ENCODE assay signal across 8 mouse cellular contexts in genomic region chr12:79928739-79929380, GRCm38 (mm10).
A peak's percentile ranks its signal among the peaks of the same experiment; 100 is the strongest.
DNase-seq lines count a peak whose midpoint lies in the region; ATAC-seq lines count a peak whose summit lies in the region.

No protein-coding gene starts in this region.

- peak; percentile 52 for DNase-seq in kidney, adult 11 months
- DNase-seq in kidney, adult 8-10 months: no peak
- peak; percentile 42 for DNase-seq in gastrocnemius, postnatal 10 days
- peak; percentile 79 for DNase-seq in hindlimb bud, embryonic 11.5 days (ENCODE audit: extremely low spot score, low read depth, low spot score)
- DNase-seq in neural tube, embryonic 10.5 days (ENCODE audit: extremely low spot score, low spot score): peak; percentile 64
- DNase-seq in left cerebral cortex, postnatal 10 days (ENCODE audit: extremely low spot score in 1 of 2, low spot score in 2 of 2): no peak
- no peak for DNase-seq in thymus, postnatal 10 days (ENCODE audit: low spot score in 2 of 2)

- intact Hi-C loops in left cerebral cortex, postnatal 10 days (cut with DNase I): no loop called here

- ATAC-seq in cerebellum, adult (ENCODE audit: insufficient number of reproducible peaks, low FRiP score, low TSS enrichment): no peak

Comparison
In these comparisons a context has a peak if more than half of its experiments do, and no peak if none do; other contexts are left out.
1. DNase-seq: peak in kidney, adult 11 months (single experiment), gastrocnemius, postnatal 10 days (single experiment), hindlimb bud, embryonic 11.5 days (single experiment) and neural tube, embryonic 10.5 days (single experiment); none in kidney, adult 8-10 months (0 of 2), left cerebral cortex, postnatal 10 days (0 of 2) and thymus, postnatal 10 days (0 of 2).